Mouse (Mus musculus) heart, postnatal 10 days (tissue): ENCODE data around the gene Qdpr. TPM values are rescaled to one million over a fixed set of nuclear protein-coding genes. Genes with fewer than 3 reads are reported as not detected.
"Not testable (repeated sequence)": the region's sequence is repeated elsewhere in the genome, so short reads cannot be mapped to it uniquely, and the experiment has no call there.

ENCODE experiments used
- DNase-seq, 2 experiments: peaks; one replicate each; pipeline ENCODE4 v3.0.0; 2021
- intact Hi-C: fragments of 180-260 bp; cut with DNase I; formaldehyde crosslinking; loops from one replicate; pipeline ENCODE4 v1.15.1; 2025
- total RNA-seq, 2 experiments: library from RNA; stranded (reverse); gene quantifications; 2 replicates each; pipeline ENCODE4 v1.2.3; 2021

Gene Qdpr
- total RNA-seq, 2 experiments from 2014 or later = 78.9 to 81.4 TPM

GRCm38 (mm10) chr5:45472880-45473450 lies 22.9 kb upstream of the Qdpr start:
- intact Hi-C loops = no loop called here

GRCm38 (mm10) chr5:45454456-45454855 lies 4.4 kb upstream of the Qdpr start:
- DNase-seq = no peak
- intact Hi-C loops = no loop called here

More at GRCm38 (mm10) chr5:45472880-45473450, 22.9 kb upstream of the Qdpr start:
- DNase-seq = peak; percentile 11 to 18

GRCm38 (mm10) chr5:45453451-45453850 lies 3.4 kb upstream of the Qdpr start, which contains the start of gene Clrn2:
Gene Clrn2 (plus strand): TSS chr5:45453751.
- intact Hi-C loops = no loop called here
- DNase-seq = no peak

DNA sequence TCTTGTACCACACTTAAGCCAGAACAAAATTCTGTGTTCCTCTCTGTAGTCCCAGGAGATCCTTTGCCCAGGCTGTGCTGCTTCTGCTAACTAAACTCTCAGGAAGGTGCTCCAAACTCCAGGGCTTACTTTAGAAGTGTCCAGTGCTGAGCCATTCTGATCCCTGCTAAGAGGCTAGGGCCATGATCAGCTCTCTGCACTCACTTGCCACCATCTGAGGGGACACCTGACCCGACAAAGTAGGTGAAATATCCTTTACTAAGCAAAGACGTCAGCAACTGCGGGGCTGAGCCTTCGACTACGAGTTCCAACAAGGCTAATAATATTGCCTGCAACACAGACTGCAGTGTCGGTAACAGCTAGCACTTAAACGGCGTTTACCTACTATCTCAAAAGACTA lies 830 bp downstream of the Qdpr start:
- DNase-seq = peak; percentile 9 to 11
- intact Hi-C loops = loop anchor here (5.0 kb wide), 1 partner anchor 73 kb away; the partner anchor contains the start of gene Med28

- intact Hi-C loops = loop anchor here (5.0 kb wide), 1 partner anchor 74 kb away; the partner anchor contains the start of gene Med28
- DNase-seq = peak; percentile 7 to 23
These were observed 1.4 kb downstream of the Qdpr start for GRCm38 (mm10) chr5:45448676-45449075.

DNA sequence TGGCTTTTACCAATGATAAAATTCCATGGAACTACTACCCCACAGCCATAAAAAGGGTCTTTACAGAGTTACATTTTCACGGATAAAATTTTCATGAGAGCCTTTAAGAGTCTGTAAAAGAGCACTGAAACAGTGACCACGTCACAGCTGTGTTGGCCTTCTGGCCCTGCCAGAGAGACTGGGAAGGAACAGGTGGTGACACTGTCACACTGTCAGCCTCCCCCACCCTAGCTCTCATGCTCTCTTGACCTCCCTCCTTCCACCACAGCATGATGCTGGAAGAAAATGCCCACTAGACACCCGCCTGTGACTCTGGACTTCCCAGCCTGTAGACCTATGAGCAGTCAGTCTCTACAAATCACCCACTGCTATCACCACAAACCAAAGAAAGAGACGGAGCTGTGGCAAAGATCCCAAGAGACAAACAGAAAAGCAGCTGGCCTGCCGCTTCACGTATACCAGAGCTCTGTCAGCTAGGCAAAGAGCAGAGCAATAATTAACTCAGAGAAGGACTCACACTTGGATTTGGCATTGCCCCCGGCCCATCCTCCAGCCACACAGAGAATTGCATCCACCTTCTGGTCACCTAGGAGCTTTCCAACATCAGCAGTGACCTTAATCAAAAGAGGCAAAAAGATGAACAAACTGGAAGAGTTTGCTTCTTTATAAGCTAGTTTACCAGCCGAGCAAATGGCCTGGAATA lies 5.8 kb downstream of the Qdpr start:
- DNase-seq = no peak
- intact Hi-C loops = no loop called here

DNA sequence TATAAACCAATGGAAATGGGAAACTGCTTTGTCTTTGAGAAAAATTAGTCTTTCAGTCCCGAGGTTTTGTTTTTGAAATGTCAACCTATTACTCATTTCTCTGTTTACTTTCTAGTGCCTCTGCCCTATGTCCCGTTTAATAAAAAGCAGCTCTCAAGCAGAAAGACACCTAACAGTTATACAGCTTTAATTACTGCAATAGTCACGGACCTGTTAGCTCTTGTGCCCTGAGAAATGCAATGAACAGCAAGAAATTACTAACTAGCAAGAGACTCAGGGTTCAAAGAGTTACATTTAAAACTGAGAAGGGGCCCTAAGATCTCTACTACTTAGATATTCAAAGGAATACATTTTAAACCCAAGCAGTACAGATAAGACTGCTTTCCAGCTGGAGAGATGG lies 8.3 kb downstream of the Qdpr start:
- no peak for DNase-seq
- intact Hi-C loops = no loop called here

GRCm38 (mm10) chr5:45441124-45441523 lies 8.9 kb downstream of the Qdpr start:
- DNase-seq = peak; percentile 22 to 29

GRCm38 (mm10) chr5:45438301-45438700 lies 11.7 kb downstream of the Qdpr start:
- intact Hi-C loops = no loop called here
- no peak for DNase-seq

More at GRCm38 (mm10) chr5:45441124-45441523, 8.9 kb downstream of the Qdpr start:
- intact Hi-C loops = no loop called here

- intact Hi-C loops = no loop called here
- DNase-seq = no peak
These were observed 12.2 kb downstream of the Qdpr start for GRCm38 (mm10) chr5:45437826-45438225.

- no peak for DNase-seq
- intact Hi-C loops = no loop called here
These were observed 13.8 kb downstream of the Qdpr start for GRCm38 (mm10) chr5:45435967-45436950.

DNA sequence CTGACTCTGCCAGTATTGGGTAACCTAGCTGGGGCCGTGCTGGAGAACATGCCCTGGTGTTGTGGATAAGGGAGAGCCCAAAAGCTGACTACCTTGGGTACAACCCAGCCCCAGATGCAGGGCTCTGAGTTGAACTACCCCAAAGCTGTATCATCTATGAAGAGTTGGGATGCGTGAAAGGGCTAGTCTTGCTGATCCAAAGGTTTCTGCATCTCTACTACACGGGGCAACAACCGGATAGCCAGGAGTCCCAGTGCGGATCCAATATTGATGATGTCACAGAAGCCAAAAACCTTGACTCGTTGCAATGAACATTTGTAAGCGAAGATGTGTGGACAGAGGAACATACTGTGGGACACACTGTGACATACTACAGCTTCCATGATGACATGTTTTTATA lies 22.1 kb downstream of the Qdpr start:
- intact Hi-C loops = loop anchor here (10.0 kb wide), 1 partner anchor 1753 kb away; no protein-coding TSS in a partner anchor
- DNase-seq = no peak

DNA sequence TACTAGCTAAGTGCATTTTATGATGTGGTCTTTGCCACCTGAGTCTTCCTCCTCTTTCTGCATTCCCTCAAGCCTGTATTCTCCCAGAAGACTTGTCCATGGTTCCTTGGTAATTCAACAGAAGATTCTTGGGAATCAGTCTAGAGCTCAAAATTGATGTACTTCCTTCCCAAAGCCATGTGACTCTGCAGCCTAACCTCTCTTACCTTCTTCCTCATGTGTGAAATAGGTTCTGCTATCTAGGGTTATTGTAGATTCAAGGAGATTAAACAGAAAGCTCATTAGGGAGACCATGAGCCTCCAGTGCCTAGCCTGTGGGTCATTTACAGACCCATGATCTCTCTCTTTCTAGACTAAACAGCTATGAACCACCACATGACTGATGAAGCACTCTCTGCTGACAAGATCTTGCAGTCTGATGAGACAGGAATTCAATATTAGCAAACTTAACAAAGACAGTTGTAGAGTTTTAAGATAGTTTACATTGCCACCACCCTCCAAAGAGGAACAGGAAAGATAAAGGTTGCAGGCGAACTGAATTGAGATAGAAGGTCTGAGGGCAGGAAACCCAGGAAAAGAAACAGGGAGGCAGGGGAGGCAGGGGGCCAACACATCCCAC lies 23.5 kb downstream of the Qdpr start:
- intact Hi-C loops = loop anchor here (10.0 kb wide), 1 partner anchor 1752 kb away; no protein-coding TSS in a partner anchor

GRCm38 (mm10) chr5:45425771-45426170 lies 24.3 kb downstream of the Qdpr start:
- not testable (repeated sequence) for DNase-seq
- intact Hi-C loops = loop anchor here (10.0 kb wide), 1 partner anchor 1751 kb away; no protein-coding TSS in a partner anchor

More for the DNA sequence above, 23.5 kb downstream of the Qdpr start:
- no peak for DNase-seq

GRCm38 (mm10) chr5:45424021-45424886 lies 25.8 kb downstream of the Qdpr start:
- DNase-seq = peak; percentile 38 to 72
- intact Hi-C loops = loop anchor here (1.0 to 10.0 kb wide), 4 partner anchors 142 to 1749 kb away; no protein-coding TSS in a partner anchor

DNA sequence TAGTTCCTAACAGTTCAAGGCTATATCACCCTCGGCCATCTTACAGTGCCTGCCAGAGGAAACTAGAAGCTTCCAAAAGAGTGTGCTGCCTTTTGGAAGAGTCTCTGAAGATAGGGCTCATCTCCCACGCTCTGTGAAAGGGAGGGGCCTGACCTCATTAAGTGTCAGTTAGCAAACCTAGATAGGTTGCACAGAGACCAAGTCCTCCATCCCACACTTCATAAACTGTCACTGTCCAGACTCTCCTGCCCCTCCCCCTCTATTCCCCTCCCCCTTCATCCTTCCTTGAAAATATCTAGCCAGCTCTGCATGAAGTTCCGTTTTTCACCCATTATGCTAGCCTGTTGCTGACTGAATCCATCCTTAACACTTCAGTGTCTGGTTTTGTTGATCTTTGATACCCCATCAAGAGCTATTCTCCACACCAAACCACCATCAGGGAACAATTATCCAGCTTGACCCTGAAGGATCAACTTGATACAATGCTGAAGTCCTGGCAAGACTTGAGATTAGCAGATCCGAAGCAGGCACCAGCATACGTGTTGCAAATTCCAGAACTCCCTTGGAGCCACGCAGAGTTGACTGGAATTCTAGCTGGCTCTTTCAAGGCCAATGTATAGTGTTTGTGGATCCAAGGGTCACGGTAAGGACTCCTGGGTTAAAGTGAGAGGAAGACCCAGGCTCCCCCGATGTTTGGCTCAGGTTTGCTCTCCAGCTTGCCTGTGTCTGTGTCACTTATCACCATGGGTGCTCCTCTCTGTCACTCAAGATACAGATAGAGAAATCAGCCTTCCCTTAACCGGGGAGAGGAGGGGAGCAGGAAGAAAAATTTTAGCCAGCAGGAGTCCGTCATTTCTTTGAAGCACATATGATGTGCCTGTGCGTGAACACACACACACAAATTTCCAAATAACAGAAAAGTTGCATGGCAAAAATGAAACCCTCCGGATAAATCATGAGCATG lies 27.9 kb downstream of the Qdpr start:
- intact Hi-C loops = loop anchor here (1.0 to 10.0 kb wide), 4 partner anchors 140 to 1747 kb away; no protein-coding TSS in a partner anchor

GRCm38 (mm10) chr5:45419841-45420638 lies 30.0 kb downstream of the Qdpr start:
- intact Hi-C loops = loop anchor here (5.0 to 10.0 kb wide), 3 partner anchors 138 to 1745 kb away; no protein-coding TSS in a partner anchor
- no peak for DNase-seq

More for the DNA sequence above, 27.9 kb downstream of the Qdpr start:
- DNase-seq = no peak
